Mouse (Mus musculus): Measurements from ENCODE around the gene Olfr56. TPM values are rescaled to one million over a fixed set of nuclear protein-coding genes. Genes with fewer than 3 reads are reported as not detected.
A peak's percentile ranks its signal among the peaks of the same experiment; 100 is the strongest.

Olfr56 gene
- polyA plus RNA-seq, 1 experiment from 2014 or later, result not detected

- H3K36me3 ChIP-seq, result no peaks in the 10 kb centered on the region
- no peaks in the 10 kb centered on the region for H3K27me3 ChIP-seq (replicated peaks)
- no peaks in the 10 kb centered on the region for H3K9me3 ChIP-seq (replicated peaks)
- H3K4me2 ChIP-seq, result no peak overlapping the region
- H3K9ac ChIP-seq, result no peak overlapping the region
- peak; percentile 16; the same call in 1 of the 2 replicates for ATAC-seq
- WGBS (ENCODE audit: insufficient replicate concordance), result 54% methylated on average over 5 of the region's 5 CpGs
- peaks cover 42% of the 10 kb centered on the region for H3K4me1 ChIP-seq
- peak overlapping the region; percentile 22; the same call in 1 of the 2 replicates for H3K27ac ChIP-seq
- no peak overlapping the region for H3K4me3 ChIP-seq
These were observed 122.8 kb downstream of the Olfr56 start for GRCm38 (mm10) chr11:49101500-49101899.

- ATAC-seq, result peak; percentile 45
- no peak overlapping the region for H3K4me3 ChIP-seq
- H3K4me2 ChIP-seq, result no peak overlapping the region
- no peaks in the 10 kb centered on the region for H3K9me3 ChIP-seq (replicated peaks)
- no peaks in the 10 kb centered on the region for H3K27me3 ChIP-seq (replicated peaks)
- no peak overlapping the region for H3K9ac ChIP-seq
- no peak overlapping the region for H3K27ac ChIP-seq
- H3K36me3 ChIP-seq, result no peaks in the 10 kb centered on the region
- 21% methylated on average over 8 of the region's 8 CpGs for WGBS (ENCODE audit: insufficient replicate concordance)
- H3K4me1 ChIP-seq, result peaks cover 42% of the 10 kb centered on the region
These were observed 124.5 kb downstream of the Olfr56 start for GRCm38 (mm10) chr11:49103047-49103693.

DNA sequence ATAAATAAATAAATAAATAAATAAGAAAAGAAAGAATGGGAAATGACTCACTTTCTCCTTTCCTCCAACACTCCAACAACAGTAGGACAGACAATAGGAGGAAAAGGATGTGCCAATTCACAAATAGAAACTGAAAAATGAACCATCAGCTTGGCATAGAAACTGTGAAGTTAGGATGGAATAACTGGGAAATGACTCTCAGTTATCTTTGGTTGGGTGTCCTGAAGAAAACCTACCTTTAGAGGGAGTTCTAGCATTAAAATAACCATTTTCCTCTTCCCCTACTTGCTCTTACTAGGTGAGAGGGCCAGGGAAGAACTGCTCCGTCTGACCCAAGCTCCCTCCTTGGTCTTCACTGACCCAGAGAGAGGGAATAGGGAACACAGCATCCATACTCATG, 127.1 kb downstream of the Olfr56 start:
- Histone ChIP-seq H3K4me1 (peaks cover 33% of the 10 kb centered on the region), H3K4me2 (no peak overlapping the region), H3K27me3 (replicated peaks) (no peaks in the 10 kb centered on the region), H3K36me3 (no peaks in the 10 kb centered on the region), H3K9me3 (replicated peaks) (no peaks in the 10 kb centered on the region), H3K27ac (no peak overlapping the region), H3K9ac (no peak overlapping the region), H3K4me3 (no peak overlapping the region)
- WGBS (ENCODE audit: insufficient replicate concordance), result 54% methylated on average over 1 of the region's 1 CpGs
- no peak for ATAC-seq

DNA sequence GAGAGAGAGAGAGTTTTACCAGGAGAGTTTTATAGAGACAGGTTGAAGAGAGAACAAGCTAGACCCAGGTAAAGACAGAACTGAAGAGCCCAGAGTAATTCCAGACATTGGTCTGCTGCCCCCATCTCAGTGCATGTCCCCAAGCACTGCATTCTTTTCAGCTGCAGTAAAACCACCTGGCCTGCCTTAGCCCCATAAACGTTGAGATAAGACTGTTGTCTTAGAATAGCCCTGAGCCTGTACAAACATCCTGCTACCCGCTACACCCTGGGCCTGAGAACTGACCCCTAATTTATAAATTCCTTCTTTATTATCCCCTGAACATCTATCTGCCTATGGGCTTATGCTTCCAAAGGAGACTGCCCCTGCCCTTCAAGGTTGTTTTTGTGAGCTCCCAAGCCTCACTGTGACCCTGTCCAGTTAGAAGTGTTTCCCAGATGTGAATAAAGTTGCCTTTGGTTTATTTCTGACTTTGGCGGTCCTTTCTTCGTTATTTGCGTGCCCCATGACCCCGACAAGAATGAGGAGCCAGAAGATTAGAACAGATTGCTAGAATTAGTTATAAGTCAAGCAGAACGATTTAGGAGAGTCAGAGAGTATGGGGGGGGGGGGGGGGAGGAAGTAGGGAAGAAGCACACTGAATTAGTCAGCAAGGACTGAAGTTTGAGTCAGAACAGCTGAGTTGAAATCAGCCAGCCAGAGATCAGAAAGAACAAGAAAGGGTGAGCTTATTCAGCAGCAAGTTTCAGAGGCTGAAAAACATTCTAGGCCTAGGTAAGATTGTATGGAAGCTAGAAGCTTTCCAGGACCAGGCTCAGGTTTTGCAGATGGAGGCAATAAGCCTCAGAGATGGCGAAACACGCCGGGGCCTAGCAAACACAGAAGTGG, 129.2 kb downstream of the Olfr56 start:
- H3K27me3 ChIP-seq (replicated peaks), result no peaks in the 10 kb centered on the region
- H3K4me3 ChIP-seq, result no peak overlapping the region
- no peak overlapping the region for H3K27ac ChIP-seq
- H3K4me1 ChIP-seq, result peaks cover 12% of the 10 kb centered on the region
- ATAC-seq, result no peak
- no peaks in the 10 kb centered on the region for H3K36me3 ChIP-seq
- H3K9ac ChIP-seq, result no peak overlapping the region
- WGBS (ENCODE audit: insufficient replicate concordance), result 66% methylated on average over 10 of the region's 10 CpGs
- no peak overlapping the region for H3K4me2 ChIP-seq
- H3K9me3 ChIP-seq (replicated peaks), result no peaks in the 10 kb centered on the region

DNA sequence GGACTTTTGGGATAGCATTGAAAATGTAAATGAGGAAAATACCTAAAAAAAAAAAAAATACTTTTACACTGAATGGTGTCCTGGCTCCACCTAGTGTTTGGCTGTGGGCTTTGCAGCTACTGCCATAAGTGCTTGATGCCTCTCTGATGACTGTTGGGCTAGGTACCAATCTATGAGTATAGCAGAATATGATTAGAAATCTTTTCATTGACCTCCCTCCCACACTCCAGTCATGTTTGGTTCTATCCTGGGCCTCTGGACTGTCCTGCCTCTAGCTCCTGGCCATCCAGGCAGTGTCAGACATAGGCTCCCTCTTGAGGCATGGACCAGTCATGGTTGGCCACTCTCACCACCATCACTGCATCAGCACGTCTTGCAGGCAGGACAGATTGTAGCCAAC, 130.1 kb downstream of the Olfr56 start:
- 27% methylated on average over 1 of the region's 1 CpGs for whole genome bisulfite sequencing (ENCODE audit: insufficient replicate concordance)
- Histone ChIP-seq H3K9me3 (replicated peaks) (no peaks in the 10 kb centered on the region), H3K9ac (no peak overlapping the region)

DNA sequence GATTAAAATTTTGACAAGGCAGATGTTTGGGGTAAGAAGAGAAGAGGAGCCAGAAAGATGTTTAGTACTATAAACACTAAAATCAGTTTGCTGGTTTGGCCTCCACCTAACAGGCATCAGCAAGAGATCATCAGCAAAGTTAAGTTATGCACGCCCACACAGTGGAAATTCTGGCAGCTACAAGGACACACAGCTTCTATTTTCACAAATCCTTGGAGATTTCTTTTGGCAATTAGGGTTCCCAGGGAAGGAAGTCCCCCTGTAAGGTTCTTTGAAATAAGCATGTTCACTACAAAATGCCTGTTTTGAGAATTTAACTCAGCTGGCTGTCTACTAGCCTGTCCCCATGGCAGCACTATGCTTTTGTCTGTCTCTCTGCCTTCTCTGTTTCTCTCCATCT, 132.3 kb downstream of the Olfr56 start:
- Histone ChIP-seq H3K27ac (no peak overlapping the region), H3K36me3 (no peaks in the 10 kb centered on the region), H3K4me1 (no peaks in the 10 kb centered on the region), H3K4me3 (no peak overlapping the region), H3K27me3 (replicated peaks) (no peaks in the 10 kb centered on the region), H3K9ac (no peak overlapping the region), H3K9me3 (replicated peaks) (no peaks in the 10 kb centered on the region), H3K4me2 (no peak overlapping the region)
- 56% methylated on average over 1 of the region's 1 CpGs for WGBS (ENCODE audit: insufficient replicate concordance)
- ATAC-seq, result no peak

More for the DNA sequence above, 130.1 kb downstream of the Olfr56 start:
- no peak for ATAC-seq
- H3K27me3 ChIP-seq (replicated peaks), result no peaks in the 10 kb centered on the region
- H3K4me1 ChIP-seq, result peaks cover 4% of the 10 kb centered on the region; the same call in 1 of the 2 replicates
- H3K36me3 ChIP-seq, result no peaks in the 10 kb centered on the region
- H3K27ac ChIP-seq, result no peak overlapping the region
- no peak overlapping the region for H3K4me3 ChIP-seq
- no peak overlapping the region for H3K4me2 ChIP-seq

- Histone ChIP-seq H3K4me1 (no peaks in the 10 kb centered on the region), H3K9ac (no peak overlapping the region), H3K4me2 (no peak overlapping the region), H3K4me3 (no peak overlapping the region), H3K27me3 (replicated peaks) (no peaks in the 10 kb centered on the region), H3K9me3 (replicated peaks) (no peaks in the 10 kb centered on the region), H3K27ac (no peak overlapping the region), H3K36me3 (no peaks in the 10 kb centered on the region)
- ATAC-seq, result no peak
- WGBS (ENCODE audit: insufficient replicate concordance), result 70% methylated on average over 6 of the region's 6 CpGs
These were observed 134.0 kb downstream of the Olfr56 start for GRCm38 (mm10) chr11:49112624-49113219.

GRCm38 (mm10) chr11:49114158-49114557, 135.5 kb downstream of the Olfr56 start:
- 17% methylated on average over 2 of the region's 2 CpGs for WGBS (ENCODE audit: insufficient replicate concordance)
- Histone ChIP-seq H3K4me1 (no peaks in the 10 kb centered on the region), H3K4me2 (no peak overlapping the region), H3K4me3 (no peak overlapping the region), H3K27me3 (replicated peaks) (0 out of 2 replicates have a peak, but pooled peaks cover 4% of the 10 kb centered on the region), H3K9me3 (replicated peaks) (no peaks in the 10 kb centered on the region), H3K36me3 (no peaks in the 10 kb centered on the region), H3K27ac (no peak overlapping the region), H3K9ac (no peak overlapping the region)
- no peak for ATAC-seq

GRCm38 (mm10) chr11:49114774-49115173, 136.1 kb downstream of the Olfr56 start, which contains the start of gene Olfr1396:
Gene Olfr1396 (minus strand): TSS chr11:49114874.
- no peak within 1 kb of the TSS for H3K4me2 ChIP-seq
- no peak within 1 kb of the TSS for H3K27ac ChIP-seq
- 0 out of 2 replicates have a peak, but pooled peaks cover 4% of the 10 kb centered on the region for H3K27me3 ChIP-seq (replicated peaks)
- no peaks in the 10 kb centered on the region for H3K9me3 ChIP-seq (replicated peaks)
- no peaks in the 10 kb centered on the region for H3K36me3 ChIP-seq
- no peak for ATAC-seq
- no peak within 1 kb of the TSS for H3K9ac ChIP-seq
- H3K4me1 ChIP-seq, result no peaks in the 10 kb centered on the region
- no peak within 1 kb of the TSS for H3K4me3 ChIP-seq

DNA sequence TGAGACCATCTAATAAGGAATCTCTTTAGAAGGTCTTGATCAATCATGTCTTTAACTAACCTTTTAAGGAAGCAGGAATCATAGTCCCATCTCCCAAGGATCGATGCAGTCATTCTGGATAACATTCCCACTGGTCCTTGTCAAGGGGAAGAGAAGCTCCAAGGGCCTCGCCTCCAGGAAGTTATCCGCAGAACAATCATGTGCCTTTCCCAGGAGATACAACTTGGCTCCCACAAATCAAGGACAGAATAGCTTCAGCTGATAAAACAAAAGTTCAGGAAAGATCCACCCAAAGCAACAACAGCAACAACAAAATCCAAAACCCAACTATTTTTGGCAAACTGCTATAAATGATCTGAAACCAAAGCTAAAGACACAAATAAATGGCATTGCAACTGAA, 140.9 kb downstream of the Olfr56 start:
- ATAC-seq, result no peak
- Histone ChIP-seq H3K4me3 (no peak overlapping the region), H3K27ac (no peak overlapping the region), H3K36me3 (no peaks in the 10 kb centered on the region), H3K9me3 (replicated peaks) (no peaks in the 10 kb centered on the region), H3K4me2 (no peak overlapping the region), H3K9ac (no peak overlapping the region), H3K27me3 (replicated peaks) (0 out of 2 replicates have a peak, but pooled peaks cover 4% of the 10 kb centered on the region), H3K4me1 (peaks cover 8% of the 10 kb centered on the region; the same call in 1 of the 2 replicates)
- 62% methylated on average over 3 of the region's 3 CpGs for WGBS (ENCODE audit: insufficient replicate concordance)

DNA sequence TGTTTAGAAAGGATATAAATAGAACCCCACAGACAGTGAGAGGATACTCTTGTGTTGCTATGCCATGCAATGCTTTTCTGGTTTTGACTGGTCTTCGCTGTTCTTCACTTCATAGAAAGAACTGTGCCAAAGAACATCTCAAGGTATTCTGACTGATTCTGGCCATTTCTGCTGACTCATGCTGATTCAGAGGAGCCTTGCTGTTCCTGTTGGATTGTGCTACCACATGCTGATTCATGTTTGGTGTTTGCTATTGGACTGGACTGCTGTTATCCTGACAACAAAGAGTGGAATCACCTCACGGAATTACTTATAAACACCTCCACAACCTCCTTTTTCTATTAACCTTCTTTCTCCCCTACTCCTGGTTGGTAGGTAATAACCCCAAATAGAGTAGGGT, 145.5 kb downstream of the Olfr56 start:
- H3K36me3 ChIP-seq, result no peaks in the 10 kb centered on the region
- 70% methylated on average over 2 of the region's 2 CpGs for WGBS (ENCODE audit: insufficient replicate concordance)
- no peaks in the 10 kb centered on the region for H3K27me3 ChIP-seq (replicated peaks)
- H3K4me3 ChIP-seq, result no peak overlapping the region
- H3K9ac ChIP-seq, result no peak overlapping the region
- H3K9me3 ChIP-seq (replicated peaks), result no peaks in the 10 kb centered on the region
- no peak overlapping the region for H3K4me2 ChIP-seq
- peak; percentile 63; the same call in 1 of the 2 replicates for ATAC-seq
- peaks cover 11% of the 10 kb centered on the region; the same call in 1 of the 2 replicates for H3K4me1 ChIP-seq
- 0 out of 2 replicates have a peak overlapping the region, but pooled peaks have one; percentile 28 for H3K27ac ChIP-seq

GRCm38 (mm10) chr11:49141974-49142373, 163.3 kb downstream of the Olfr56 start, which contains the start of gene Olfr1395:
Gene Olfr1395 (plus strand): TSS chr11:49142274.
- H3K27ac ChIP-seq, result no peak within 1 kb of the TSS
- 74% methylated on average over 6 of the region's 6 CpGs for WGBS (ENCODE audit: insufficient replicate concordance)
- H3K9me3 ChIP-seq (replicated peaks), result no peaks in the 10 kb centered on the region
- no peak within 1 kb of the TSS for H3K4me3 ChIP-seq
- no peak within 1 kb of the TSS for H3K4me2 ChIP-seq
- no peaks in the 10 kb centered on the region for H3K4me1 ChIP-seq
- no peaks in the 10 kb centered on the region for H3K27me3 ChIP-seq (replicated peaks)
- no peak within 1 kb of the TSS for H3K9ac ChIP-seq
- ATAC-seq, result no peak
- no peaks in the 10 kb centered on the region for H3K36me3 ChIP-seq

All from liver, embryonic 12.5 days (tissue).